Mouse (Mus musculus): ENCODE data around the gene Rad51d. TPM values are rescaled to one million over a fixed set of nuclear protein-coding genes. Genes with fewer than 3 reads are reported as not detected.
A peak's percentile ranks its signal among the peaks of the same experiment; 100 is the strongest.
"Not testable (repeated sequence)": the region's sequence is repeated elsewhere in the genome, so short reads cannot be mapped to it uniquely, and the experiment has no call there.

Rad51d gene
- polyA plus RNA-seq (2015; fragmentation: Nextera tagmentation; extraction: Ambion mirVana), result 12.2 and 12.4 TPM in 2 replicates

GRCm38 (mm10) chr11:82890342-82890762 lies at the start of gene Rad51d:
Rad51d (minus strand) TSS chr11:82890614.
- peak; percentile 89 for ATAC-seq (ENCODE audit: extremely low read depth, insufficient number of reproducible peaks, low FRiP score, low TSS enrichment)
- WGBS, result under 1% methylated on average over 23 of the region's 26 CpGs
- Histone ChIP-seq H3K9ac (peak within 1 kb of the TSS; percentile 84), H3K27ac (replicated peaks) (peak within 1 kb of the TSS; percentile 58), H3K4me3 (peak within 1 kb of the TSS; percentile 60), H3K27me3 (replicated peaks) (peaks cover 19% of the 10 kb centered on the region), H3K4me2 (peak within 1 kb of the TSS; percentile 88), H3K9me3 (no peaks in the 10 kb centered on the region), H3K4me1 (peaks cover 16% of the 10 kb centered on the region), H3K36me3 (0 out of 2 replicates have a peak, but pooled peaks cover 3% of the 10 kb centered on the region)

GRCm38 (mm10) chr11:82933186-82933585 lies 42.8 kb upstream of the Rad51d start:
- Histone ChIP-seq H3K27me3 (replicated peaks) (peaks cover 53% of the 10 kb centered on the region), H3K36me3 (peaks cover 81% of the 10 kb centered on the region), H3K4me2 (peak overlapping the region; percentile 78), H3K4me1 (peaks cover 11% of the 10 kb centered on the region), H3K27ac (replicated peaks) (no peak overlapping the region), H3K4me3 (peak overlapping the region; percentile 56), H3K9me3 (no peaks in the 10 kb centered on the region), H3K9ac (peak overlapping the region; percentile 84)
- no peak for ATAC-seq (ENCODE audit: extremely low read depth, insufficient number of reproducible peaks, low FRiP score, low TSS enrichment)
- 31% methylated on average over 29 of the region's 29 CpGs for WGBS

DNA sequence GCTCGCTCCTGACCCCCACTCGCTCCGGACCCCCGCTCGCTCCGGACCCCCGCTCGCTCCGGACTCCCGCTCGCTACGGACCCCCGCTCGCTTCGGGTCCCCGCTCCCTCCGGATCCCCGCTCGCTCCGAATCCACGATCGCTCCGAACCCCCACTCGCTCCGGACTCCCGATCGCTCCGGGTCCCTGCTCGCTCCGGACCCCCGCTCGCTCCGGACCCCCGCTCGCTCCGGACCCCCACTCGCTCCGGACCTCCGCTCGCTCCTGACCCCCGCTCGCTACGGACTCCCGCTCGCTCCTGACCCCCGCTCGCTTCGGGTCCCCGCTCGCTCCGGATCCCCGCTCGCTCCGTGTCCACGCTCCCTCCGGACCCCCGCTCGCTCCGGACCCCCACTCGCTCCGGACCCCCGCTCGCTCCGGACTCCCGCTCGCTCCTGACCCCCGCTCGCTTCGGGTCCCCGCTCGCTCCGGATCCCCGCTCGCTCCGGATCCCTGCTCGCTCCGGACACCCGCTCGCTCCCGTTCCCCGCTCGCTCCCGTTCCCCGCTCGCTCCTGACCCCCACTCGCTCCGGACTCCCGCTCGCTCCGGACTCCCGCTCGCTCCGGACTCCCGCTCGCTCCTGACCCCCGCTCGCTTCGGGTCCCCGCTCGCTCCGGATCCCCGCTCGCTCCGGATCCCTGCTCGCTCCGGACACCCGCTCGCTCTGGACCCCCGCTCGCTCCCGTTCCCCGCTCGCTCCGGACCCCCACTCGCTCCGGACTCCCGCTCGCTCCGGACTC lies 41.4 kb upstream of the Rad51d start:
- peak overlapping the region; percentile 84 for H3K9ac ChIP-seq
- peaks cover 11% of the 10 kb centered on the region for H3K4me1 ChIP-seq
- peak overlapping the region; percentile 78 for H3K4me2 ChIP-seq
- 7% methylated on average over 111 of the region's 119 CpGs for WGBS
- H3K36me3 ChIP-seq, result peaks cover 80% of the 10 kb centered on the region
- not testable (repeated sequence) for H3K27ac ChIP-seq (replicated peaks); H3K9me3 ChIP-seq; ATAC-seq (ENCODE audit: extremely low read depth, insufficient number of reproducible peaks, low FRiP score, low TSS enrichment)
- peaks cover 52% of the 10 kb centered on the region for H3K27me3 ChIP-seq (replicated peaks)
- H3K4me3 ChIP-seq, result peak overlapping the region; percentile 56

DNA sequence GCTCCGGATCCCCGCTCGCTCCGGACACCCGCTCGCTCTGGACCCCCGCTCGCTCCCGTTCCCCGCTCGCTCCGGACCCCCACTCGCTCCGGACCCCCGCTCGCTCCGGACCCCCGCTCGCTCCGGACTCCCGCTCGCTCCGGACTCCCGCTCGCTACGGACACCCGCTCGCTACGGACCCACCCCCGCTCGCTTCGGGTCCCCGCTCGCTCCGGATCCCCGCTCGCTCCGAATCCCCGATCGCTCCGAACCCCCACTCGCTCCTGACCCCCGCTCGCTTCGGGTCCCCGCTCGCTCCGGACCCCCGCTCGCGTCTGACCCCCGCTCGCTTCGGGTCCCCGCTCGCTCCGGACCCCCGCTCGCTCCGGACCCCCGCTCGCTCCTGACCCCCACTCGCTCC lies 40.7 kb upstream of the Rad51d start:
- H3K27ac ChIP-seq (replicated peaks); H3K9me3 ChIP-seq; ATAC-seq (ENCODE audit: extremely low read depth, insufficient number of reproducible peaks, low FRiP score, low TSS enrichment): not testable (repeated sequence)
- WGBS, result 3% methylated on average over 45 of the region's 63 CpGs
- peaks cover 11% of the 10 kb centered on the region for H3K4me1 ChIP-seq
- H3K4me3 ChIP-seq, result peak overlapping the region; percentile 56
- H3K36me3 ChIP-seq, result peaks cover 80% of the 10 kb centered on the region
- H3K9ac ChIP-seq, result peak overlapping the region; percentile 84
- peak overlapping the region; percentile 78 for H3K4me2 ChIP-seq
- H3K27me3 ChIP-seq (replicated peaks), result peaks cover 45% of the 10 kb centered on the region

GRCm38 (mm10) chr11:82930391-82930955 lies 40.1 kb upstream of the Rad51d start:
- Histone ChIP-seq H3K9ac (peak overlapping the region; percentile 84), H3K27me3 (replicated peaks) (peaks cover 38% of the 10 kb centered on the region), H3K4me2 (peak overlapping the region; percentile 78), H3K36me3 (peaks cover 80% of the 10 kb centered on the region), H3K4me1 (peaks cover 17% of the 10 kb centered on the region), H3K4me3 (peak overlapping the region; percentile 56)
- not testable (repeated sequence) for ATAC-seq (ENCODE audit: extremely low read depth, insufficient number of reproducible peaks, low FRiP score, low TSS enrichment); H3K27ac ChIP-seq (replicated peaks); H3K9me3 ChIP-seq
- 15% methylated on average over 79 of the region's 85 CpGs for WGBS

- no peak overlapping the region for H3K27ac ChIP-seq (replicated peaks)
- WGBS, result 66% methylated on average over 3 of the region's 3 CpGs
- peak overlapping the region; percentile 56; the same call in 1 of the 2 replicates for H3K4me3 ChIP-seq
- H3K9ac ChIP-seq, result no peak overlapping the region
- no peak overlapping the region for H3K4me2 ChIP-seq
- ATAC-seq (ENCODE audit: extremely low read depth, insufficient number of reproducible peaks, low FRiP score, low TSS enrichment), result no peak
- peaks cover 36% of the 10 kb centered on the region for H3K27me3 ChIP-seq (replicated peaks)
- H3K36me3 ChIP-seq, result peaks cover 81% of the 10 kb centered on the region
- H3K9me3 ChIP-seq, result no peaks in the 10 kb centered on the region
- peaks cover 24% of the 10 kb centered on the region for H3K4me1 ChIP-seq
Observed at GRCm38 (mm10) chr11:82929633-82929950, 39.2 kb upstream of the Rad51d start.

- ATAC-seq (ENCODE audit: extremely low read depth, insufficient number of reproducible peaks, low FRiP score, low TSS enrichment), result no peak; the same call in 1 of the 2 replicates
- WGBS, result 50% methylated on average over 20 of the region's 20 CpGs
- Histone ChIP-seq H3K9me3 (no peaks in the 10 kb centered on the region), H3K36me3 (peaks cover 81% of the 10 kb centered on the region), H3K27me3 (replicated peaks) (peaks cover 31% of the 10 kb centered on the region), H3K27ac (replicated peaks) (no peak overlapping the region), H3K9ac (no peak overlapping the region), H3K4me1 (peaks cover 28% of the 10 kb centered on the region), H3K4me3 (no peak overlapping the region), H3K4me2 (no peak overlapping the region)
Observed at GRCm38 (mm10) chr11:82928897-82929632, 38.7 kb upstream of the Rad51d start.

GRCm38 (mm10) chr11:82923910-82924309 lies 33.5 kb upstream of the Rad51d start:
- peaks cover 20% of the 10 kb centered on the region for H3K4me1 ChIP-seq
- not testable (repeated sequence) for H3K4me2 ChIP-seq; H3K27me3 ChIP-seq (replicated peaks); H3K9me3 ChIP-seq; H3K4me3 ChIP-seq; H3K27ac ChIP-seq (replicated peaks); H3K9ac ChIP-seq; ATAC-seq (ENCODE audit: extremely low read depth, insufficient number of reproducible peaks, low FRiP score, low TSS enrichment)
- peaks cover 91% of the 10 kb centered on the region for H3K36me3 ChIP-seq
- 75% methylated on average over 6 of the region's 6 CpGs for WGBS

DNA sequence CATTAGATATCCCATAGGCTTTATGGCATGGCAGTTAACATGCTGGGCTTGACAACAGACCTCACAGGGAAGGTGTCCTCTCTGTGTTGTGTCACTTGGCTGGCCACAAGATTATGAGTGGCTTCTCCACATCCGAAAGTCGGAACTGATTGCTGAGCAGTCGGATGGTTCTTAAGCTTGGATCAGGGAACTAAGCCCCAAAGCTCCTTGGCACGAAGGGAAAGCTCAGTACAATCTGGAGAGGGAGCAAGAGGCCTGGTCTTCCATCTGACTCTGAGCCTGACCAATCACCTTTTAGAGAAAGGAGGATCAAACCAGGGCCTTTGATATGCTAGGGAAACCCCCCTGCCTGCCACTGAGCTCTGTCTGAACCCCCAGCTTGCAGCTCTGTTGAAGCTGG lies 31.3 kb upstream of the Rad51d start:
- peaks cover 20% of the 10 kb centered on the region for H3K4me1 ChIP-seq
- H3K4me3 ChIP-seq, result no peak overlapping the region
- no peaks in the 10 kb centered on the region for H3K27me3 ChIP-seq (replicated peaks)
- H3K27ac ChIP-seq (replicated peaks), result no peak overlapping the region
- no peaks in the 10 kb centered on the region for H3K9me3 ChIP-seq
- H3K36me3 ChIP-seq, result peaks cover 93% of the 10 kb centered on the region
- H3K9ac ChIP-seq, result no peak overlapping the region
- no peak overlapping the region for H3K4me2 ChIP-seq
- no peak for ATAC-seq (ENCODE audit: extremely low read depth, insufficient number of reproducible peaks, low FRiP score, low TSS enrichment)
- 72% methylated on average over 4 of the region's 4 CpGs for WGBS

GRCm38 (mm10) chr11:82920768-82921167 lies 30.4 kb upstream of the Rad51d start:
- 47% methylated on average over 10 of the region's 10 CpGs for WGBS
- peaks cover 92% of the 10 kb centered on the region for H3K36me3 ChIP-seq
- no peak for ATAC-seq (ENCODE audit: extremely low read depth, insufficient number of reproducible peaks, low FRiP score, low TSS enrichment)
- peaks cover 17% of the 10 kb centered on the region for H3K4me1 ChIP-seq
- no peak overlapping the region for H3K4me3 ChIP-seq
- H3K4me2 ChIP-seq, result no peak overlapping the region
- no peak overlapping the region for H3K9ac ChIP-seq
- H3K9me3 ChIP-seq, result no peaks in the 10 kb centered on the region
- H3K27ac ChIP-seq (replicated peaks), result no peak overlapping the region
- H3K27me3 ChIP-seq (replicated peaks), result no peaks in the 10 kb centered on the region

GRCm38 (mm10) chr11:82914711-82915352 lies 24.4 kb upstream of the Rad51d start:
- H3K9ac ChIP-seq, result peak overlapping the region; percentile 52; the same call in 1 of the 2 replicates
- peaks cover 43% of the 10 kb centered on the region for H3K4me1 ChIP-seq
- H3K4me3 ChIP-seq, result peak overlapping the region; percentile 33
- H3K36me3 ChIP-seq, result peaks cover 43% of the 10 kb centered on the region
- peak overlapping the region; percentile 48; the same call in 1 of the 2 replicates for H3K27ac ChIP-seq (replicated peaks)
- ATAC-seq (ENCODE audit: extremely low read depth, insufficient number of reproducible peaks, low FRiP score, low TSS enrichment), result no peak
- 6% methylated on average over 16 of the region's 16 CpGs for WGBS
- H3K4me2 ChIP-seq, result peak overlapping the region; percentile 72
- H3K9me3 ChIP-seq, result no peaks in the 10 kb centered on the region
- H3K27me3 ChIP-seq (replicated peaks), result no peaks in the 10 kb centered on the region; the same call in 1 of the 2 replicates

Measured in heart, embryonic 13.5 days (tissue).